Mouse (Mus musculus) midbrain, embryonic 10.5 days (tissue): ENCODE data around the gene Gm13757. TPM values are rescaled to one million over a fixed set of nuclear protein-coding genes. Genes with fewer than 3 reads are reported as not detected.
"Not testable (repeated sequence)": the region's sequence is repeated elsewhere in the genome, so short reads cannot be mapped to it uniquely, and the experiment has no call there.

ENCODE experiments used
- DNase-seq: peaks from one replicate; pipeline ENCODE4 v3.0.0-alpha.2; 2017; ENCODE audit warnings: low spot score
- H3K27ac ChIP-seq: fragments of 300-500 bp; sonication (generic); replicated peaks from 2 replicates; pipeline ENCODE4 v1.5.1; 2016; ENCODE audit warnings: mild to moderate bottlenecking
- H3K27me3 ChIP-seq: fragments of 300-500 bp; sonication (generic); 2 replicates; pipeline ENCODE4 v1.6.1; 2016; ENCODE audit warnings: low read depth, mild to moderate bottlenecking; ENCODE audit not compliant: poor library complexity, severe bottlenecking
- H3K36me3 ChIP-seq: fragments of 300-500 bp; sonication (generic); 2 replicates; pipeline ENCODE4 v1.6.1; 2016; ENCODE audit warnings: mild to moderate bottlenecking, moderate library complexity
- H3K4me1 ChIP-seq: fragments of 300-500 bp; sonication (generic); 2 replicates; pipeline ENCODE4 v1.6.1; 2016
- H3K4me3 ChIP-seq: fragments of 300-500 bp; sonication (generic); 2 replicates; pipeline ENCODE4 v1.5.1; 2016; ENCODE audit warnings: mild to moderate bottlenecking, moderate library complexity
- H3K9me3 ChIP-seq: fragments of 300-500 bp; sonication (generic); replicated peaks from 2 replicates; pipeline ENCODE4 v1.6.1; 2016; ENCODE audit warnings: mild to moderate bottlenecking
- WGBS: fragments of 180-500 bp; shearing (Covaris S2); methylation state at CpG from one replicate; pipeline ENCODE4 v1.1.7; 2016; 5-methylcytosine and 5-hydroxymethylcytosine counted together
- polyA plus RNA-seq: library from polyadenylated mRNA; unstranded; fragments of >200 nt; fragmentation: Nextera tagmentation; extraction: Ambion mirVana; gene quantifications from 2 replicates; pipeline ENCODE4 v1.2.1, GENCODE M21; 2016

Gene Gm13757
- not detected in 2 replicates for polyA plus RNA-seq

- Histone ChIP-seq H3K27me3 (no peaks in the 10 kb centered on the region), H3K36me3 (no peaks in the 10 kb centered on the region), H3K4me1 (no peaks in the 10 kb centered on the region), H3K9me3 (no peaks in the 10 kb centered on the region), H3K27ac (no peak within 1 kb of the TSS), H3K4me3 (no peak within 1 kb of the TSS)
- 86% methylated on average over 1 of the region's 1 CpGs for WGBS
- no peak for DNase-seq
These were observed at the start of gene Gm13757 for GRCm38 (mm10) chr2:88449031-88449430. Gene Gm13757 (minus strand): TSS chr2:88449131.

GRCm38 (mm10) chr2:88493020-88493419, 44.1 kb upstream of the Gm13757 start, which contains the start of gene Olfr1185-ps1:
Gene Olfr1185-ps1 (plus strand): TSS chr2:88493320.
- 83% methylated on average over 2 of the region's 2 CpGs for WGBS
- DNase-seq: no peak

GRCm38 (mm10) chr2:88483298-88483697, 34.4 kb upstream of the Gm13757 start, which contains the start of gene Olfr1184:
Gene Olfr1184 (plus strand): TSS chr2:88483598.
- whole genome bisulfite sequencing: 88% methylated on average over 2 of the region's 2 CpGs
- H3K9me3 ChIP-seq: no peaks in the 10 kb centered on the region
- no peaks in the 10 kb centered on the region for H3K36me3 ChIP-seq

More at GRCm38 (mm10) chr2:88493020-88493419, 44.1 kb upstream of the Gm13757 start, which contains the start of gene Olfr1185-ps1:
- H3K27me3 ChIP-seq: no peaks in the 10 kb centered on the region
- no peak within 1 kb of the TSS for H3K4me3 ChIP-seq
- no peaks in the 10 kb centered on the region for H3K9me3 ChIP-seq
- H3K36me3 ChIP-seq: no peaks in the 10 kb centered on the region
- no peaks in the 10 kb centered on the region for H3K4me1 ChIP-seq
- no peak within 1 kb of the TSS for H3K27ac ChIP-seq

GRCm38 (mm10) chr2:88454567-88454966, 5.6 kb upstream of the Gm13757 start, which contains the start of gene Olfr1183:
Gene Olfr1183 (plus strand): TSS chr2:88454867.
- H3K36me3 ChIP-seq, H3K4me3 ChIP-seq, H3K27me3 ChIP-seq, H3K4me1 ChIP-seq, H3K27ac ChIP-seq, H3K9me3 ChIP-seq, DNase-seq: not testable (repeated sequence)
- WGBS: 78% methylated on average over 1 of the region's 1 CpGs

More at GRCm38 (mm10) chr2:88483298-88483697, 34.4 kb upstream of the Gm13757 start, which contains the start of gene Olfr1184:
- DNase-seq: no peak
- H3K4me1 ChIP-seq: no peaks in the 10 kb centered on the region
- no peak within 1 kb of the TSS for H3K27ac ChIP-seq
- no peaks in the 10 kb centered on the region for H3K27me3 ChIP-seq
- H3K4me3 ChIP-seq: no peak within 1 kb of the TSS

DNA sequence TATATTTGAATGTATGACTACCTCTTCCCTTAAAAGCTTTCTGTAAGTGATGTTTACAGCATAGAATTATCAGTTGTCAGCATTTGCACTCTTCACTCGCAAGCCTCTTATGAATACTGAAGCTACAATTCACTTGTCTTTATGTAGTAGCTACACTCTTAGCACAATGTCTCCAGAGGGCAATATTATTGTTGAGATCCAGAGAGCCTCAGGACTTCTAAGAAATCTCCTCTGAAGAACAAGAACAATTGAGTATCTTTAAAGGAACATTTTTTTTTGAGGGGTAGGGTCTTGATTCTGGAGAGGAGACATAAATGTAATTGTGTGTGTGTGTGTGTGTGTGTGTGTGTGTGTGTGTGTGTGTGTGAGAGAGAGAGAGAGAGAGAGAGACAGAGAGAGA, 22.9 kb downstream of the Gm13757 start, which contains the start of gene Olfr1181:
Gene Olfr1181, minus strand, starts transcription at position 101 of the 400 bp plus-strand sequence.
- 89% methylated on average over 1 of the region's 1 CpGs for WGBS
- DNase-seq: no peak
- Histone ChIP-seq H3K27ac (no peak within 1 kb of the TSS), H3K36me3 (no peaks in the 10 kb centered on the region), H3K9me3 (no peaks in the 10 kb centered on the region), H3K27me3 (no peaks in the 10 kb centered on the region), H3K4me3 (no peak within 1 kb of the TSS), H3K4me1 (no peaks in the 10 kb centered on the region)

DNA sequence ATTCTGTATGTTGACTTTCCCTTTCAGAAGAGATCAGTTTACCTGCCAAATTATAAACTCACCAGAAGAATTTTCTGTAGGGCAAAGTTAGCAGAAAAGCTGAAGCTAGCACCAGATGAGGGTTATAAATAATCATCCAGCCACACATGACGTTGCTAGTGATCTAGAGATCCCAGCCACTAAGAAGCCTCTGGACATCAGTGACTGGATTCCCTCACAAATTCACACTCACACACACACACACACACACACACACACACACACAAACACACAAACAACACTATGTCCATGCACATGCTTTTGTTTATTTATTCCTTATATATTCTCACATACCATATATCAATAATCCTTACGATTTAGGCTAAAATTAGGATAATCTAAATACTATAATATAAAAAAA, 29.9 kb downstream of the Gm13757 start, which contains the start of gene Olfr1180:
Gene Olfr1180, minus strand, starts transcription at position 101 of the 400 bp plus-strand sequence.
- no peaks in the 10 kb centered on the region for H3K36me3 ChIP-seq
- H3K9me3 ChIP-seq: no peaks in the 10 kb centered on the region
- no peak for DNase-seq
- H3K4me1 ChIP-seq: no peaks in the 10 kb centered on the region
- 87% methylated on average over 2 of the region's 2 CpGs for WGBS
- H3K27ac ChIP-seq: no peak within 1 kb of the TSS
- no peak within 1 kb of the TSS for H3K4me3 ChIP-seq
- H3K27me3 ChIP-seq: no peaks in the 10 kb centered on the region

DNA sequence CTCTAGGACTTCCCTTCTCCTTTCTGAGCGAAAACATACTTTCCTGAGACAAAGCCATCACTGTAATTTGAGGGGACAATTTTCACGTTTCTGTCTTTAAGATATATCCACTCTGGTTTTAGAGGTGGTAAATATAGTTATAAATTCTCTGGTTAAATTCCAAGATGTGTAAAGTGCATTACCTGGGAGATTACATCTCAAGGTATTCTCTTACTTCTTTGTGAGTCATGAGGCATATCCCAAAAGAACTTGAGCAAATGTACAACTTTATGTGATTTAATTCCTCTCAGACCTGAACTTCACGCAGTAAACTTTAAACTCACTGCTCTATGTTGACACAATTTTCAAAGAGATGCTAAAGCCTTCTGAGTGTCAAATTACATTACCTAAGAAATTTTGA, 42.6 kb downstream of the Gm13757 start, which contains the start of gene Olfr1179:
Gene Olfr1179, minus strand, starts transcription at position 101 of the 400 bp plus-strand sequence.
- Histone ChIP-seq H3K4me3 (no peak within 1 kb of the TSS), H3K4me1 (no peaks in the 10 kb centered on the region), H3K9me3 (no peaks in the 10 kb centered on the region), H3K27me3 (no peaks in the 10 kb centered on the region), H3K36me3 (no peaks in the 10 kb centered on the region), H3K27ac (no peak within 1 kb of the TSS)
- WGBS: 92% methylated on average over 3 of the region's 3 CpGs
- DNase-seq: no peak

Other genes starting within 250 kb of the Gm13757 start
- gene Olfr1170, start 220.8 kb downstream of the Gm13757 start, polyA plus RNA-seq: not detected in 2 replicates
- gene Olfr1173, start 169.3 kb downstream of the Gm13757 start, polyA plus RNA-seq: not detected in 2 replicates
- not detected in 2 replicates for gene Olfr1174-ps, start 134.0 kb downstream of the Gm13757 start, polyA plus RNA-seq
- not detected in 2 replicates for gene Olfr1175-ps, start 121.9 kb downstream of the Gm13757 start, polyA plus RNA-seq
- gene Olfr1176, start 112.4 kb downstream of the Gm13757 start, polyA plus RNA-seq: not detected in 2 replicates
- not detected in 2 replicates for gene Olfr1177-ps, start 102.6 kb downstream of the Gm13757 start, polyA plus RNA-seq
- not detected in 2 replicates for gene Olfr1178, start 62.1 kb downstream of the Gm13757 start, polyA plus RNA-seq
- gene Olfr1179, start 42.7 kb downstream of the Gm13757 start, polyA plus RNA-seq: not detected in 2 replicates
- gene Olfr1180, start 30.0 kb downstream of the Gm13757 start, polyA plus RNA-seq: not detected in 2 replicates
- gene Olfr1181, start 23.0 kb downstream of the Gm13757 start, polyA plus RNA-seq: not detected in 2 replicates
- not detected in 2 replicates for gene Olfr1183, start 5.7 kb upstream of the Gm13757 start, polyA plus RNA-seq
- not detected in 2 replicates for gene Olfr1184, start 34.5 kb upstream of the Gm13757 start, polyA plus RNA-seq
- not detected in 2 replicates for gene Olfr1185-ps1, start 44.2 kb upstream of the Gm13757 start, polyA plus RNA-seq
- not detected in 2 replicates for gene Olfr1186, start 69.4 kb upstream of the Gm13757 start, polyA plus RNA-seq
- not detected in 2 replicates for gene Olfr1188, start 107.8 kb upstream of the Gm13757 start, polyA plus RNA-seq
- not detected in 2 replicates for gene Olfr1189, start 137.3 kb upstream of the Gm13757 start, polyA plus RNA-seq
- not detected in 2 replicates for gene Olfr1191-ps1, start 191.4 kb upstream of the Gm13757 start, polyA plus RNA-seq
- gene Olfr1192-ps1, start 199.4 kb upstream of the Gm13757 start, polyA plus RNA-seq: not detected in 2 replicates
- gene Olfr1193, start 226.5 kb upstream of the Gm13757 start, polyA plus RNA-seq: not detected in 2 replicates
- not detected in 2 replicates for gene Olfr1195, start 240.1 kb upstream of the Gm13757 start, polyA plus RNA-seq